Mouse (Mus musculus): ENCODE measurements at regions not wholly inside any gene's neighbourhood (a gene's known extent, or its start where the extent isn't known, plus 50 kb on each side); places are given as distances from the start of the nearest gene placed in this dataset.

- Histone ChIP-seq H3K4me1 (no peaks in the 10 kb centered on the region), H3K9me3 (no peaks in the 10 kb centered on the region), H3K27ac (no peak overlapping the region), H3K27me3 (replicated peaks) (no peaks in the 10 kb centered on the region), H3K9ac (no peak overlapping the region), H3K36me3 (no peaks in the 10 kb centered on the region), H3K4me3 (no peak overlapping the region), H3K4me2 (replicated peaks) (no peak overlapping the region)
- WGBS = 52% methylated on average over 2 of the region's 2 CpGs
- no peak for ATAC-seq (ENCODE audit: low FRiP score, low read depth)
Measured at GRCm38 (mm10) chr7:136443436-136443835, 451.0 kb upstream of the Mgmt start.

GRCm38 (mm10) chr7:136445091-136445490 lies 449.3 kb upstream of the Mgmt start:
- Histone ChIP-seq H3K4me1 (no peaks in the 10 kb centered on the region), H3K36me3 (no peaks in the 10 kb centered on the region), H3K4me2 (replicated peaks) (no peak overlapping the region), H3K4me3 (no peak overlapping the region), H3K27me3 (replicated peaks) (no peaks in the 10 kb centered on the region), H3K27ac (no peak overlapping the region), H3K9ac (no peak overlapping the region), H3K9me3 (no peaks in the 10 kb centered on the region)
- no peak for ATAC-seq (ENCODE audit: low FRiP score, low read depth)
- WGBS = 83% methylated on average over 6 of the region's 6 CpGs

GRCm38 (mm10) chr7:136449286-136449685 lies 445.1 kb upstream of the Mgmt start:
- WGBS = 92% methylated on average over 1 of the region's 1 CpGs
- no peaks in the 10 kb centered on the region for H3K36me3 ChIP-seq
- H3K27me3 ChIP-seq (replicated peaks) = no peaks in the 10 kb centered on the region
- H3K9me3 ChIP-seq = no peaks in the 10 kb centered on the region
- ATAC-seq (ENCODE audit: low FRiP score, low read depth) = no peak
- H3K4me1 ChIP-seq = no peaks in the 10 kb centered on the region
- no peak overlapping the region for H3K9ac ChIP-seq
- H3K4me3 ChIP-seq = no peak overlapping the region
- no peak overlapping the region for H3K27ac ChIP-seq
- no peak overlapping the region for H3K4me2 ChIP-seq (replicated peaks)

- WGBS = 63% methylated on average over 8 of the region's 8 CpGs
Measured at GRCm38 (mm10) chr7:136451672-136452361, 442.6 kb upstream of the Mgmt start.

GRCm38 (mm10) chr7:136452561-136452960 lies 441.9 kb upstream of the Mgmt start:
- Histone ChIP-seq H3K9me3 (no peaks in the 10 kb centered on the region), H3K9ac (no peak overlapping the region), H3K4me3 (no peak overlapping the region), H3K36me3 (no peaks in the 10 kb centered on the region), H3K4me1 (no peaks in the 10 kb centered on the region), H3K4me2 (replicated peaks) (no peak overlapping the region), H3K27ac (no peak overlapping the region), H3K27me3 (replicated peaks) (no peaks in the 10 kb centered on the region; the same call in 1 of the 2 replicates)
- 71% methylated on average over 5 of the region's 5 CpGs for WGBS
- ATAC-seq (ENCODE audit: low FRiP score, low read depth) = no peak

More at GRCm38 (mm10) chr7:136451672-136452361, 442.6 kb upstream of the Mgmt start:
- no peaks in the 10 kb centered on the region for H3K36me3 ChIP-seq
- no peak overlapping the region for H3K4me2 ChIP-seq (replicated peaks)
- no peaks in the 10 kb centered on the region for H3K9me3 ChIP-seq
- H3K4me3 ChIP-seq = no peak overlapping the region
- no peaks in the 10 kb centered on the region; the same call in 1 of the 2 replicates for H3K27me3 ChIP-seq (replicated peaks)
- H3K27ac ChIP-seq = no peak overlapping the region
- no peaks in the 10 kb centered on the region for H3K4me1 ChIP-seq
- ATAC-seq (ENCODE audit: low FRiP score, low read depth) = no peak
- H3K9ac ChIP-seq = no peak overlapping the region

- Histone ChIP-seq H3K36me3 (no peaks in the 10 kb centered on the region), H3K27ac (no peak overlapping the region), H3K4me2 (replicated peaks) (no peak overlapping the region), H3K9me3 (no peaks in the 10 kb centered on the region), H3K9ac (no peak overlapping the region), H3K27me3 (replicated peaks) (no peaks in the 10 kb centered on the region; the same call in 1 of the 2 replicates), H3K4me3 (no peak overlapping the region), H3K4me1 (no peaks in the 10 kb centered on the region)
- WGBS = 72% methylated on average over 7 of the region's 7 CpGs
- no peak for ATAC-seq (ENCODE audit: low FRiP score, low read depth)
Measured at GRCm38 (mm10) chr7:136457171-136457570, 437.2 kb upstream of the Mgmt start.

GRCm38 (mm10) chr7:136457867-136458448 lies 436.5 kb upstream of the Mgmt start:
- no peak overlapping the region for H3K9ac ChIP-seq
- no peaks in the 10 kb centered on the region for H3K36me3 ChIP-seq
- ATAC-seq (ENCODE audit: low FRiP score, low read depth) = no peak
- no peaks in the 10 kb centered on the region for H3K9me3 ChIP-seq
- no peak overlapping the region for H3K4me3 ChIP-seq
- H3K27me3 ChIP-seq (replicated peaks) = no peaks in the 10 kb centered on the region; the same call in 1 of the 2 replicates
- H3K4me2 ChIP-seq (replicated peaks) = no peak overlapping the region
- H3K4me1 ChIP-seq = no peaks in the 10 kb centered on the region
- no peak overlapping the region for H3K27ac ChIP-seq
- 80% methylated on average over 10 of the region's 10 CpGs for WGBS

- 0 out of 2 replicates have a peak, but pooled peaks cover 11% of the 10 kb centered on the region for H3K4me1 ChIP-seq
Measured at GRCm38 (mm10) chr7:136477135-136477534, 417.3 kb upstream of the Mgmt start.

GRCm38 (mm10) chr7:136480641-136481202 lies 413.7 kb upstream of the Mgmt start:
- H3K9me3 ChIP-seq = no peaks in the 10 kb centered on the region
- peaks cover 18% of the 10 kb centered on the region for H3K4me1 ChIP-seq
- H3K27me3 ChIP-seq (replicated peaks) = no peaks in the 10 kb centered on the region
- no peaks in the 10 kb centered on the region for H3K36me3 ChIP-seq
- no peak overlapping the region for H3K27ac ChIP-seq
- H3K9ac ChIP-seq = no peak overlapping the region
- ATAC-seq (ENCODE audit: low FRiP score, low read depth) = no peak
- H3K4me3 ChIP-seq = no peak overlapping the region
- WGBS = 61% methylated on average over 13 of the region's 13 CpGs
- no peak overlapping the region for H3K4me2 ChIP-seq (replicated peaks)

More at GRCm38 (mm10) chr7:136477135-136477534, 417.3 kb upstream of the Mgmt start:
- Histone ChIP-seq H3K4me2 (replicated peaks) (no peak overlapping the region), H3K4me3 (no peak overlapping the region), H3K9me3 (no peaks in the 10 kb centered on the region), H3K27me3 (replicated peaks) (no peaks in the 10 kb centered on the region), H3K27ac (no peak overlapping the region), H3K9ac (no peak overlapping the region), H3K36me3 (no peaks in the 10 kb centered on the region)
- no peak for ATAC-seq (ENCODE audit: low FRiP score, low read depth)
- WGBS = 76% methylated on average over 4 of the region's 4 CpGs

GRCm38 (mm10) chr7:136483237-136483636 lies 411.2 kb upstream of the Mgmt start:
- H3K27ac ChIP-seq = no peak overlapping the region
- no peak for ATAC-seq (ENCODE audit: low FRiP score, low read depth)
- H3K27me3 ChIP-seq (replicated peaks) = no peaks in the 10 kb centered on the region
- H3K4me3 ChIP-seq = no peak overlapping the region
- peaks cover 23% of the 10 kb centered on the region for H3K4me1 ChIP-seq
- no peak overlapping the region for H3K9ac ChIP-seq
- no peaks in the 10 kb centered on the region for H3K9me3 ChIP-seq
- no peaks in the 10 kb centered on the region for H3K36me3 ChIP-seq
- no peak overlapping the region for H3K4me2 ChIP-seq (replicated peaks)

- Histone ChIP-seq H3K27ac (no peak overlapping the region), H3K4me1 (peaks cover 36% of the 10 kb centered on the region), H3K4me2 (replicated peaks) (no peak overlapping the region), H3K36me3 (no peaks in the 10 kb centered on the region), H3K4me3 (no peak overlapping the region), H3K27me3 (replicated peaks) (no peaks in the 10 kb centered on the region), H3K9ac (no peak overlapping the region), H3K9me3 (no peaks in the 10 kb centered on the region)
- ATAC-seq (ENCODE audit: low FRiP score, low read depth) = no peak
- WGBS = 65% methylated on average over 5 of the region's 5 CpGs
Measured at GRCm38 (mm10) chr7:136487556-136487955, 406.9 kb upstream of the Mgmt start.

- Histone ChIP-seq H3K4me2 (replicated peaks) (no peak overlapping the region), H3K9ac (no peak overlapping the region), H3K36me3 (no peaks in the 10 kb centered on the region), H3K27me3 (replicated peaks) (no peaks in the 10 kb centered on the region; the same call in 1 of the 2 replicates), H3K4me1 (peaks cover 45% of the 10 kb centered on the region), H3K27ac (no peak overlapping the region), H3K4me3 (no peak overlapping the region), H3K9me3 (no peaks in the 10 kb centered on the region)
- ATAC-seq (ENCODE audit: low FRiP score, low read depth) = no peak
- 62% methylated on average over 3 of the region's 3 CpGs for WGBS
Measured at GRCm38 (mm10) chr7:136494862-136495261, 399.6 kb upstream of the Mgmt start.
